Mouse (Mus musculus): ENCODE data around the gene Mark2. TPM values are rescaled to one million over a fixed set of nuclear protein-coding genes. Genes with fewer than 3 reads are reported as not detected.

Gene Mark2
- total RNA-seq, 2 experiments from 2014 or later, result 113 to 116 TPM

- intact Hi-C loops (cut with DNase I), result no loop called here
- DNase-seq (ENCODE audit: extremely low spot score in 1 of 2, low spot score in 2 of 2), result no peak
Measured at GRCm38 (mm10) chr19:7302493-7302797, 39.2 kb downstream of the Mark2 start.

DNA sequence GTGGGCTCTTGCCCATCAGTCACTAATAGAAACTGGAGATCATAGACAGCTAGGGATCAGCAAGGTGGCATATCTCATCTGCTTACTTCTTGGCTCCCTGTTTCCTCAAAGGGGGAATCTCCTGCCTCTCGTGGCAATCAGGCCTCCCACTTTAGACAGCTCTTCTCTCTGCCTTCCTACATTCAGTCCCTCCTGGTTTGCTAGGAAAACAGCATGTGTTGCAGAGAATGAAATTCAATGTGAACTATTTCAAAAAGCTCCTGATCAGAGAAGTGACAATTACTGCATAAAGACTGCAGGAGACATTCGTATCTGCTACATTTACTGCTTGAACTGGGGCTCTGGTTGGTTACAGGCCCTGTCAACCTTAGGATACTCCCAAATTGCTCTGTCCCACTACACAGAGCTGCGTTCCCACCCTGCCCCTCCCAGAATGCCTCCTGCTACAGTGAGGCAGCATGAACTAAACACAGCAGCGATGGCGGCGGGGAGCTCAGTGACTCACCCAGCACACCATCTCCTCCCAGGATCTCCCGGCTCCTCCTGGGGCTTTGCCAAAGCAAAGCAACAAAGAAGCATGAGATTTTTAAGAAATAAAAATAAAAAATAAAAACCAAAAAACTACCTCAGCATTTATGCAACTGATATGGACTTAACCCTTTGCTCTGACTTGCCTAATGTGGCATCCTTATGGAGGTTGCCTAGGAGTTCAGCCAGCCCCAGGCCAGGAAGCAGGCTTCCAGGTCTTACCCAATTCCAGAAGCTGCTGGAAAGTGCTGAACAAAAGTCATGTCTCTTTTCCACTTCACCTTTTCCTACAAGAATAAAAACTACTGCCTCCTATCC is 39.8 kb downstream of the Mark2 start:
- intact Hi-C loops (cut with DNase I), result no loop called here
- peak in 1 of 2 experiments; percentile 66 for DNase-seq (ENCODE audit: extremely low spot score in 1 of 2, low spot score in 2 of 2)

DNA sequence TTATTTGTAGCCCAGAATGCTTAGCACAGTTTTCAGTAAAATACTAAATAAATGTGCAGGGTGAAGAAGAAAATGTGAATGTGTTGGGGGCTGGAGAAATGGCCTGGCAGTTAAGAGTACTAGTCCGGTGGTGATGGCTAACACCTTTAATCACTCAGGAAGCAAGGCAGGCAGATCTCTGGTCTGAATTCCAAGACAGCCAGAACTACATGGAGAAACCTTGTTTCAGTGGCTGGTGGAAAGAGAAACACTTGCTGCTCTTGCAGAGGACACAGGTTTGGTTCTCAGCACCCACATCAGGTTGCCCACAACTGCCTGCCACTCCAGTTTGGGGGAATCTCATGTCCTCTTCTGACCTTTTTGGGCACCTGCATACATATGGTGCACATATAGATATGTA is 41.6 kb downstream of the Mark2 start:
- intact Hi-C loops (cut with DNase I), result no loop called here
- no peak for DNase-seq (ENCODE audit: extremely low spot score in 1 of 2, low spot score in 2 of 2)

DNA sequence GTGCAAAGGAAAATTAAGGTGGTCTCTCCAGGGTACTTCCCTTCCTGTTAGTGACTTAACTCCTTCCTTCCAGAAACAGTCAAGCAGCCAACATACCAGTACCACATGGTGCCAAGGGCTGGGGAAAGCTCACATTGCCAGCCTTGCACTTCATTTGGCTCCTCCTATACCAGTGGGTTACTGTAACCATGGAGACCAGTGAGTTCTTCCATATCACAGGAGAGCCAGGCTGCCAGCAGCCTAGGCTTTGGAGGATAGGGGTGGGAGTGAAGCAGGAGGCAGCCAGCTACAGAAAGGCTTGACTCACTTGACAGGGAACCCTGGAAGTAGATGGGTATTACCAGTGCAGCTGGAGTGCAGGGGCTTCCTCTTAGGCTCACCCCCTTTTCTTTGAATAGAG is 42.6 kb downstream of the Mark2 start:
- intact Hi-C loops (cut with DNase I), result no loop called here
- DNase-seq (ENCODE audit: extremely low spot score in 1 of 2, low spot score in 2 of 2), result peak; percentile 54 to 72

DNA sequence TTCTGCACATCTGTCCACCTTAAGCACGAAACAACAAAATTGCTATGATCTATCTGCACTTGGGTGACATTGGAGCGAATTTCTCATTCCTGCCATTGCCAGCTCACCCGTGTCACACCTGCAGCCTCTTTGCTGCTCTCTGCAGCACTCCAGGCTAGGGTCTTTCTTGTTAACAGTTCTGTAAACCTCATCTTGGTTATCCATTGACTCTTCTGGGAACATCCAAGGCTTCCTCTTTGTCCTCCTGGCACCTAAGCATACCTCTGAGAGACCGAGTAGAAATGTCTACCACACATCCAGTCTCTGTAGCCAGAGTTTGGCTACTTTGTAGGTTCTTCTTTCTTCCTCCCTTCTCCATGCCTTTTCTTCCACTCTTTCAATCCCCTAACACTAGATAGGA is 45.7 kb downstream of the Mark2 start:
- DNase-seq (ENCODE audit: extremely low spot score in 1 of 2, low spot score in 2 of 2), result no peak
- intact Hi-C loops (cut with DNase I), result no loop called here

- intact Hi-C loops (cut with DNase I), result no loop called here
- DNase-seq (ENCODE audit: extremely low spot score in 1 of 2, low spot score in 2 of 2), result no peak
Measured at GRCm38 (mm10) chr19:7295071-7295658, 46.5 kb downstream of the Mark2 start.

DNA sequence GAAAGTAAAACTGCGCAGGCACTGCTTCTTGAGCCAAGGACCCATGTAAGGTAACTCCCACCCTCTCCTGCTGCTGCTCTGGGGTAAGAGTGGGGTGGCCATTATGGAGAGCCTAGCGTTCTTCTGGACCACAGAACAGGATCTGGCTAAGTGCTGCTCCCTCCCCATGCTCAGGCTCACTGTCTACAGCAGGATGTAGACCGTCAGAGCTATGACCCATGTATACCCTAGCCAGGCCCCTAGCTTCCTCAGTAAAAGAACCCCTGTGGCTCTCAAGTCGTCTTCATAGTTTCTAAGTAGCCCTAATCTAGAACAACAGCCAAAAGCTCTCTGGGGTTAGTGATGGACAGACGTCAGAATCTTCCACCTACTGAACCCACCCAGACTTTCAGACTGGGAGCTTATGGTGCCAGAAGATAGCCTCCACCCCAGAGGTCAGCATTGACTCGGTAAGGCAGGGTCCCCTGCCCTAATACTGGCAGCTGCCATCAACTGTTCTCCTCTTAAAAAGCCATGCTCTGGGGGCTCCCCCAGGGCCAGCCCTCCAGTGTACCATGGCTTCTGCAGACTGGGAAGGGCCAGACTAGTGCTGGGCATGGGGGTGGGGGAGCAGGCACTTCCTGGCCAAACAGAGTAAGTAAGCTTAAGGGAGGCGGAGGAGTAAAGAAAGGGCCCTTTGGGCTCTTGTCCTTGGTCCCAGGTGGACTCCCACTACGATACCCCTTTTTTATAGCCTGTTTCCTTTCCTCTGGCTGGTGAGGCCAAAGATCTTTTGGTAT is 47.4 kb downstream of the Mark2 start:
- intact Hi-C loops (cut with DNase I), result no loop called here
- DNase-seq (ENCODE audit: extremely low spot score in 1 of 2, low spot score in 2 of 2), result no peak

DNA sequence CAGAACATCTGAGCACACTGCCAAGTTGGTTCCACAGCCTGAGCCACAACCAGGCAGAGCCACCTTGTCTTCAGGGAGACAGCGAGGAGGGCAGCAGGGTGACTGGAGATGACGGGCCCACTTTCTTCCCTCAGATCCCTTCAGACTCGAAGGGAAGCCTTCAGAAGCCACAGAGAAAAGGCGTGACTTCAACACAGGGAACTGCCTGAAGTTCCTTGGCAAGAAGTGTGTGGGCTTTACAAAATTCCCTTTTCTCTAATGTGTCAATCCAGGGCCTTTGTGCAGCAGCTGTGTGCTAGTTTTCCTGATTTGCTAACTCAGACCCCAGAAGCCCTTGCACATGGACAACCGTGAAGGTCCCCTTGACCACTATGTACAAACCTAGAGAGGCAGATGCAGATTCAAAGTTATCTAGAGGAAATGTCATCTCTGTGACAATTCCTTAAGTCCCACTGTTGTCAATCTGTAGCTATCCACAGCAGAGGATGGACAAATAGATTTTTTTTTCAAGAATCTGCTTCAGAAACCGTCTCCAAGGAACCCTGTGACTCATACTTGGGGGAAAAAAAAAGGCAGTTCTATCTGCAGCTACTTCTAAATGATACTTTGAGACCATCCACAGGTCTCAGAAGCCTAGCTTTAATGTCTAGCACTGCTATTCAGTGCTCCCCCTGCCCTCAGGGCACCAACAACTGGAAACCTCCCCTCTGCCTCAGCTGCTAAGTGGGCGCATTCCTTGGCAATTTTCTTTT is 49.5 kb downstream of the Mark2 start:
- no peak for DNase-seq (ENCODE audit: extremely low spot score in 1 of 2, low spot score in 2 of 2)
- intact Hi-C loops (cut with DNase I), result no loop called here

DNA sequence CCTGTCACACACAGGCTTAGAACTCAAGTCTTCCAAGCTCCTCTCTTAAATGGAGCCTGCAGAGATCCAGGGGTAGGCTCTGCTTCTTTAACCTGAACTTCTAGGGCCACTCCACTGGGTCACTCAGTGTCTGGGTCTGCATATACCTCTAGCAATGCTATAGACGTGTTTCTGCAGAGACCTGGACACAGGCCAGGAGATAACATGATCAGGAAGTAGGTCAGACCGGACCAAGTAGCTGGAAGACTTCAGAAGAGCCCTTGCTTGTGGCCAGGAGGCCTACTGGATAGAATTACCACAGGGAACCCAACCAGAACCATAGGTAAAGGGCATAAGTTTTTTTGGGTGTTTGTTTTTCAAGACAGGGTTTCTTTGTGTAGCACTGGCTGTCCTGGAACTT is 51.9 kb downstream of the Mark2 start:
- no peak for DNase-seq (ENCODE audit: extremely low spot score in 1 of 2, low spot score in 2 of 2)
- intact Hi-C loops (cut with DNase I), result no loop called here

DNA sequence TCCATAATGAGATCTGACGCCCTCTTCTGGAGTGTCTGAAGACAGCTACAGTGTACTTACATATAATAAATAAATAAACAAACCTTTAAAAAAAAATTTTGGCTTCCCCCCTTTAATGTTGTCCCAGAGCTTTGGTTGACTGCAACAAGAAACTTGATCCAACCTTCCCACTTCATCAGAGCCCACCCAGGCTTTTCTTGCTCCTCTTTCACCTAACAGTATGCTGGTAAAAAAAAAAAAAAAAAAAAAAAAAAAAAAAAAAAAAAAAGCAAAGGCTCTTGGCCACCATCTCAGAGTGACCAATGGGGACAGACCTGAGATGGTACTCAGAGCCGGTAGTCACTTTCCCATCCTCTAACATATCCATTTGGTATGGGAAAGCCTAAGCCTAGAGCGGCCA is 53.4 kb downstream of the Mark2 start:
- no peak for DNase-seq (ENCODE audit: extremely low spot score in 1 of 2, low spot score in 2 of 2)
- intact Hi-C loops (cut with DNase I), result no loop called here

GRCm38 (mm10) chr19:7286563-7287315 is 54.9 kb downstream of the Mark2 start:
- no peak for DNase-seq (ENCODE audit: extremely low spot score in 1 of 2, low spot score in 2 of 2)
- intact Hi-C loops (cut with DNase I), result no loop called here

GRCm38 (mm10) chr19:7280557-7281330 is 60.9 kb downstream of the Mark2 start:
- peak; percentile 64 to 74 for DNase-seq (ENCODE audit: extremely low spot score in 1 of 2, low spot score in 2 of 2)
- intact Hi-C loops (cut with DNase I), result no loop called here

GRCm38 (mm10) chr19:7279114-7279513 is 62.5 kb downstream of the Mark2 start:
- DNase-seq (ENCODE audit: extremely low spot score in 1 of 2, low spot score in 2 of 2), result peak in 1 of 2 experiments; percentile 76
- intact Hi-C loops (cut with DNase I), result loop anchor here (2.0 kb wide), 1 partner anchor 62 kb away; the partner anchor contains the start of gene Mark2

DNA sequence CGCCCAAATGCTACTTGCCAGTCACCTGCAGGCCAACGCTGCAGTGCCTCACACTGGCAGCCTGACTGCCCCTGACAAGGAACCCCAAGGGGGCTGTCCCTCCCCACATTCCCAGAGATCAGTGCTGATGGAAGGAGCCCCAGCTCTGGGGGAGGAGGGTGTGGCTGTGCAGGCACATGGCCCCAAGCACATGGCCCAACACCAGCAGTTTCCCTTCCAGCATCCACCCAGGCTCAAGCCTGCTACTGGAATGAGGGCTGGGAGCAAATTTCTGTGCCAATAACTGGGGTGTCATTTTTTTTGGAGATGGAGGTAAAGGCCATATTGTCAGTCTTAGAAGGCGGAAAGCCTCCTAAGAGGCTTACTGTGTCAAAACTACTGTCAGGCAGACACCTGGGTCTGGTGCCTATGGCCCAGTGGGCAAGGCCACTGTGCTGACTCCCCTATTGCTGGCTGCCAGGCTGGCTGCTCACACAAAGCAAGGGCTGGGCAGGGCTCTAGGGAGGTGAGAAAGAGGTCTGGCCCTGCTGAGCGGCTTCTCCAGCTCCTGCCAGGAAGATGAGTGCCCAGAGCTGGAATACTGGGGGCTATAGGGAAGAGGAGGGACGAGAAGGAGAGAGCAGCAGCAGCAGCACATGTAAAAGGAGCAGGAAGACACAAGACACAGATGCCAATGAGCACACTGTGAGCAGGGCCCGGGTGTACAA is 63.3 kb downstream of the Mark2 start:
- peak in 1 of 2 experiments; percentile 40 for DNase-seq (ENCODE audit: extremely low spot score in 1 of 2, low spot score in 2 of 2)

DNA sequence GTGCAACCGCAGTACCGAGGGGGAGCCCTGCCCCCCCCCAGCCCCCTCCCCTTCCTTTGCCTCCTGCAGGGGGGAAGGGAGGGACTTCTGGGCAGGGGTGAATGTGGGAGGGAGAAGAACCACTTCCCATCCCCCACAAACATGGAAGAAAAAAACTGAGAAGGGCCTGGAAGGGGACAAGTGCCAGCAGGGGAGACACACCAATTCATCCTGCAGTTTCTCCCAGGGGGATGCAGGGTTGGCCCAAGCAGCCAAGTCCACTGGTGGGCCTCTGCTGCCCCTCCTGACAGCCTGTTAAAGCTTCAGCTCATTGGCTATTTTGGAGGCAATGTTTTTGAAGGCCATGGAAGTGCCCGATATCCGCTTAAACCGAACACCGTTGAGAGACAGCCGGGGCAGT is 64.9 kb downstream of the Mark2 start:
- DNase-seq (ENCODE audit: extremely low spot score in 1 of 2, low spot score in 2 of 2), result no peak
- intact Hi-C loops (cut with DNase I), result no loop called here

More for the DNA sequence above, 63.3 kb downstream of the Mark2 start:
- intact Hi-C loops (cut with DNase I), result loop anchor here (2.0 kb wide), 1 partner anchor 62 kb away; the partner anchor contains the start of gene Mark2

DNA sequence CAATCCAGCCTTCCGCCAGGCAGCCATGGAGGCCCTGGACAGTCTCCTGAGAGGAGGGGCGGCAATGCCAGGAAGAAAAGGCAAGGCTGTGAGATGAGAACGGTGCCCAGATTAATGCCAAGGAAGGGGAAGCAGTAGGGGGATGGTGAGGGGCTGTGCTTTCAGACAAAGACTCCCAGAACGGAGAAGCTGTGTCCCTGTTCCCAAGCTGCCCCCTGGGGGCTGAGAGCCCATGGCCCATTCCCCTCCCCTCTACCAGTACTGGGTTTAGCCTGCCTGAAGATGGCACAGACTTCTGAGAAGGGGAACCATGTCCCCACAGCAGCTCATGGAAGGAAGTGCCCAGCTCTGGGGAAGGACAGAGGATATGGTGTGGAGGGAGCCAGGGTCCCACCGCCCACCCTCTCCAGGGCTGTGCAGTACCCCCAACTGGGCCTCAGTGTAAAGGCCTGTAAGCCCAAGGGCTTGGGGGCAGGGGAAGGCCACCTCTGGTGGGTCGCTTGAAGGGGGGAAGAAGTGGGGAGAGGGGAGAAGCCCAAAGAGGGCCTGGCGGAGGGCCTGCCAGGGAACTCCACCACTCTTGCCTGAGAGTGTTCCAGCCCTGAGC is 65.5 kb downstream of the Mark2 start:
- DNase-seq (ENCODE audit: extremely low spot score in 1 of 2, low spot score in 2 of 2), result peak in 1 of 2 experiments; percentile 46
- intact Hi-C loops (cut with DNase I), result no loop called here

Data from left cerebral cortex, postnatal 10 days (tissue).